Mouse (Mus musculus): ENCODE results near the gene Lix1. TPM values are rescaled to one million over a fixed set of nuclear protein-coding genes. Genes with fewer than 3 reads are reported as not detected.

Lix1 gene
- polyA plus RNA-seq, 1 experiment from 2014 or later, result 50.9 TPM

DNA sequence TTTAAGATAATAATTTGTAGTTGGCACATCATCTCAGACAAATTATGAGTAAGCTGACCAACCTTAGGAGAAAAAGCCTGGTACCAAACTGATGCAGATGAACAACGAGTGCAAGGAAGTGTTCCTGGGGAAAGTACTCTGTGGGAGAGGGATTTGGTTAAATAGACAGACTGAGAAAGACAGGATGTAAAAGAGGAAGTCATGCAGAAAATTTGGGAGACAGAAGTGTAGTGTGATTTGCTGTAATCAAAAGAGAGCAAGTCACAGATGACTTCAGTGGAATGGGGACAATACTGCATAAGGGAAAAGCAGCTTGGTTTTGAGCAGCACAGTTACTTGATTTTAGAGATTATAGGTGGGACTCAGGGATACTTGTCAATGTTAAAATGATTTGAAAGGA, 5.6 kb upstream of the Lix1 start:
- no peak for ATAC-seq (ENCODE audit: insufficient number of reproducible peaks, insufficient read depth, low FRiP score, low TSS enrichment)
- Histone ChIP-seq H3K4me1 (no peaks in the 10 kb centered on the region), H3K9me3 (no peaks in the 10 kb centered on the region), H3K4me2 (replicated peaks) (no peak overlapping the region), H3K27me3 (no peaks in the 10 kb centered on the region), H3K36me3 (peaks cover 7% of the 10 kb centered on the region), H3K9ac (no peak overlapping the region), H3K4me3 (no peak overlapping the region), H3K27ac (no peak overlapping the region)
- WGBS, result 58% methylated on average over 1 of the region's 1 CpGs

DNA sequence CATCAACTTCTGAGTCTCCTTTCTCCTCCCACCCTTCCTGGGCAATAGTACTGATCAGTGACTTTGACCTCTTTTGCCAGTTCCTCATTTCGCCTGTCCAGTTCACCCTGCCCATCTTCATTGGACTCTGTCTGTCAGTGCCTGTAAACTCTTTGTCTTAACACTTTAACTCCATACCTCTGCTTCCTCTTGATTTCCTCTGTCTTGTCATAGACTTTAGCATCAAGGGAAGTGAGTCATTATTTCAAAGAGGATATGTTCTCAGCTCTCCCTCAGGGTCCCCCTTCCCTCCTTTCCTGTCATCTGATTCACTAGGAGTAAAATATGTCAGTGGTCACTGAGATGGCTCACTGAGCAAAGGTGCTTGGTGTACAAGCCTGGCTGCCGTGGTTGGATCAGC, 3.8 kb upstream of the Lix1 start:
- no peak overlapping the region for H3K4me3 ChIP-seq
- no peaks in the 10 kb centered on the region for H3K9me3 ChIP-seq
- no peaks in the 10 kb centered on the region for H3K27me3 ChIP-seq
- no peaks in the 10 kb centered on the region for H3K4me1 ChIP-seq
- no peak for ATAC-seq (ENCODE audit: insufficient number of reproducible peaks, insufficient read depth, low FRiP score, low TSS enrichment)
- no peak overlapping the region for H3K27ac ChIP-seq
- no peak overlapping the region for H3K9ac ChIP-seq
- 80% methylated on average over 2 of the region's 2 CpGs for WGBS
- peaks cover 3% of the 10 kb centered on the region; the same call in 1 of the 2 replicates for H3K36me3 ChIP-seq
- no peak overlapping the region for H3K4me2 ChIP-seq (replicated peaks)

DNA sequence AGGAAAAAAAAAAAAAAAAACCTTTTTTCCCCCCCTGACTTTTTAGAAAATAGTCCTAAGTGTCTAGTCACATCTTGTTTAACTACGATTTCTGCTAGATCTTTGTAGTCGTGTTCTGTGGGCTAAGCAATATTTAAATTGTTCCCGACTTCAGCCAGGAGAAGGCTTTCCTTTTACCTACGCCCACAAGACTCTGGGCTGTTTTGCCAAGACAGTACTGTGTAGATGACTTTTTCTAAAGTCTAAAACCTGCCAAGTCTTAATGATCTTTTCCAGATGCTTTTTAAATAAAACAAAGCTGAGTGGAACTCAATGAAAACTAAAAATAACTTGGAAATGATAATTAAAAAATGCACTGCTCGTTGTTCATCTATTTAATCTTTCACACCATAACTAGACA, 566 bp downstream of the Lix1 start:
- Histone ChIP-seq H3K4me2 (replicated peaks) (peak overlapping the region; percentile 33), H3K9ac (no peak overlapping the region), H3K27ac (peak overlapping the region; percentile 78), H3K27me3 (no peaks in the 10 kb centered on the region), H3K36me3 (no peaks in the 10 kb centered on the region), H3K9me3 (no peaks in the 10 kb centered on the region), H3K4me3 (0 out of 2 replicates have a peak overlapping the region, but pooled peaks have one; percentile 21), H3K4me1 (peaks cover 10% of the 10 kb centered on the region; the same call in 1 of the 2 replicates)
- ATAC-seq (ENCODE audit: insufficient number of reproducible peaks, insufficient read depth, low FRiP score, low TSS enrichment), result 0 out of 2 replicates have a peak, but pooled peaks have one; percentile 49
- WGBS, result 11% methylated on average over 5 of the region's 5 CpGs

DNA sequence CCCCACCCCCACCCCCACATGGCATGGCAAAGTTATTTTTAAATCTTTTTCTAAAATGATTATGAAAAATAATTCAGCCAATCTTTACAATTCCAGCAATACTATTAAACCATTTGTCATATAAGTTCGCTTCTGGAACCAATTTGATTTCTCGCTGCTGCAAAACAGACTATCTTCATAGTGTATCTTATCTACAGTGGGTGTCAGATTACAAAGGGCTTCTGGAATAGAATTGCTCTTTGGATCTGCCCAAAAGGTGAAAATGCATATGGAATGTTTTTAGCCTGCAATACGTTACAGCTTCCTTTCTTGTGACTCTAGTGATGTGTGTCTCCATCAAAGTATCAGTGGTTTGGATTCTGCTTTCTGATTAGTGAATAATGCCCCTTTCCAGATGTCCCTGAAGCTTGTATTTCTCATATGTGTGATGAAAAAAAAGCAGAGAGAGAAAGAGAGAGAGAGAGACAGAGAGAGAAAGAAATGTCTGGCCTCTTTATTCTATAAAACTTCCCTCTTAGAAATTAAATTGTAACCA, 1.2 kb downstream of the Lix1 start:
- no peak for ATAC-seq (ENCODE audit: insufficient number of reproducible peaks, insufficient read depth, low FRiP score, low TSS enrichment)
- H3K4me1 ChIP-seq, result peaks cover 13% of the 10 kb centered on the region; the same call in 1 of the 2 replicates
- 0 out of 2 replicates have a peak overlapping the region, but pooled peaks have one; percentile 63 for H3K27ac ChIP-seq
- no peaks in the 10 kb centered on the region for H3K36me3 ChIP-seq
- H3K4me2 ChIP-seq (replicated peaks), result peak overlapping the region; percentile 29
- WGBS, result 20% methylated on average over 3 of the region's 3 CpGs
- no peak overlapping the region for H3K9ac ChIP-seq
- H3K4me3 ChIP-seq, result 0 out of 2 replicates have a peak overlapping the region, but pooled peaks have one; percentile 4
- H3K27me3 ChIP-seq, result no peaks in the 10 kb centered on the region
- no peaks in the 10 kb centered on the region for H3K9me3 ChIP-seq

DNA sequence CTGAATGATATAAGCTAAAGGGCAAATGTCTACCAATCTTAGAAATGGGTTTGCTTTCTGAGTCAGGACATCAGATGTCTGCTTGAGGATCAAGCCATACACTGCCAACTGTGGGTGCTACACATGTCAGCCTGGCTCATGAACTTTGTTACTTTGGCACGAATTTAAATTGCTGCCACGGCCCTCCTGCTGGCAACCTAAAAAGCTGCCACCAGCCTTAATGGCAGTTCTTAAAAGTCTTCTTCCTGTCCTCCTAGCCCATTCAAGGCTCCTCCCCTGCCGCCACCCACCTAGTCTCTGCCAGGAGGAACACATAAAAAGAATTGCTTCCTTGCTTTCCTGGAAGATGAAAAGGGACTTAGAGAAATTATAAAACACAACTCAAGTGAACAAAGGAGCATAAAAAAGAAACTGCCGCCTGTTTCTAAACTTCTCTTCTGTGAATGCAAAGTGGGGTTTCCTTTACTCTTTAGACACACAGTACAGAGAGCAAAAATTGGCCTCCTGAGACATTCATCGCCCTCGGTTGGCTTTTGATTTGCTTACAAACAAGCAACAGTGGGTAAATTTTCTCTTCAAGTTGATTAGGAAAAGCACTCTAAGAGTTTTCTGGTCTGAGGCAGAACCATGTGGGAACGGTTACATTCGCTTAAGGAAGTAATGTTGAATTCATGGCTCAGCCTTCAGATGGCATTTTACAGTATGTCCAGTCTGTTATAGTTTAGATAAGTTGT, 2.5 kb downstream of the Lix1 start:
- ATAC-seq (ENCODE audit: insufficient number of reproducible peaks, insufficient read depth, low FRiP score, low TSS enrichment), result no peak

DNA sequence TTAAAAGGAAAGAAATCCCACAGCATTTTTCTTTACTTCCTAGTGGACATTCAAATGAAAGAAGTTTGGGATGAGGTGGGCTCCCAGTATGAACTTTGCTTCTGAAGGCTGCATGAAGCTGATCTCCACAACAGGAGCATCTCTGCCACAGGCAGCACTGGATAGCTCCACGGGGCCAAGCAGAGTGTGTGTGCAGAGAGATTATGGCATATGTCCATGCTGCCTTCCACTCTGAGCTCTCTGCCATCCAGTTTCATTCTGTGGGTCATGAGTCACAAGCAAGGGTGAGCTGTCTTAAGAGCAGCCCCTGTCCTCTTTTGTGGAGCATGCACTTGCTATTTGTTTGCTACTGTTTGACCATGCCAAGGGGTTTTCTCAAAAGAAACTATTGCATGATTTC, 3.1 kb downstream of the Lix1 start:
- peaks cover 19% of the 10 kb centered on the region; the same call in 1 of the 2 replicates for H3K4me1 ChIP-seq

More for the DNA sequence above, 2.5 kb downstream of the Lix1 start:
- peak overlapping the region; percentile 29 for H3K4me2 ChIP-seq (replicated peaks)
- H3K27ac ChIP-seq, result peak overlapping the region; percentile 78
- WGBS, result 28% methylated on average over 8 of the region's 8 CpGs
- H3K9me3 ChIP-seq, result no peaks in the 10 kb centered on the region
- peaks cover 19% of the 10 kb centered on the region; the same call in 1 of the 2 replicates for H3K4me1 ChIP-seq
- H3K9ac ChIP-seq, result no peak overlapping the region
- 0 out of 2 replicates have a peak overlapping the region, but pooled peaks have one; percentile 3 for H3K4me3 ChIP-seq
- H3K27me3 ChIP-seq, result no peaks in the 10 kb centered on the region
- H3K36me3 ChIP-seq, result no peaks in the 10 kb centered on the region

DNA sequence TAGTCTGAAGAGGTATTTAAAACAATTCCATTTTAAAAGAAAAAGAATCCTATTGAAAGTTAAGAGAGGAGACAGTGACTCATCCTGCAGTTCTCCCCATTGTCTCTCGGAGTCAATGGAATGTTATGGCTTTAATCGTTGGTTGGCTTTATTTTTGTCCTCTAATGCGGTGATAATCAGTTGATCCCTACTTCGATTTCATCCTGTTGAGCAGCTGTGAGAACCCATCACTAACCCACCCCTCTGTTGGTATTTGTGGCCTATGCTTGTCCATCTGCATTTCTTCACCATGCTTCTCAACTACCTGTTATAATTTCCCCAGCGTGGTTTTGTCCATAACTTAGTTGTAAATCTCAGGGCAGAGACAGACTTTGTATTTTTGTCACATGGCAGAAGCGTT, 5.7 kb downstream of the Lix1 start:
- Histone ChIP-seq H3K4me3 (no peak overlapping the region), H3K4me1 (peaks cover 19% of the 10 kb centered on the region; the same call in 1 of the 2 replicates), H3K9ac (no peak overlapping the region), H3K9me3 (no peaks in the 10 kb centered on the region), H3K27ac (peak overlapping the region; percentile 23; the same call in 1 of the 2 replicates), H3K4me2 (replicated peaks) (no peak overlapping the region), H3K36me3 (no peaks in the 10 kb centered on the region), H3K27me3 (no peaks in the 10 kb centered on the region)
- 48% methylated on average over 6 of the region's 6 CpGs for WGBS
- ATAC-seq (ENCODE audit: insufficient number of reproducible peaks, insufficient read depth, low FRiP score, low TSS enrichment), result no peak

More for the DNA sequence above, 3.1 kb downstream of the Lix1 start:
- Histone ChIP-seq H3K9me3 (no peaks in the 10 kb centered on the region), H3K27ac (peak overlapping the region; percentile 2; the same call in 1 of the 2 replicates), H3K27me3 (no peaks in the 10 kb centered on the region), H3K4me3 (no peak overlapping the region), H3K9ac (no peak overlapping the region), H3K36me3 (no peaks in the 10 kb centered on the region), H3K4me2 (replicated peaks) (no peak overlapping the region)
- no peak for ATAC-seq (ENCODE audit: insufficient number of reproducible peaks, insufficient read depth, low FRiP score, low TSS enrichment)
- WGBS, result 26% methylated on average over 1 of the region's 1 CpGs

DNA sequence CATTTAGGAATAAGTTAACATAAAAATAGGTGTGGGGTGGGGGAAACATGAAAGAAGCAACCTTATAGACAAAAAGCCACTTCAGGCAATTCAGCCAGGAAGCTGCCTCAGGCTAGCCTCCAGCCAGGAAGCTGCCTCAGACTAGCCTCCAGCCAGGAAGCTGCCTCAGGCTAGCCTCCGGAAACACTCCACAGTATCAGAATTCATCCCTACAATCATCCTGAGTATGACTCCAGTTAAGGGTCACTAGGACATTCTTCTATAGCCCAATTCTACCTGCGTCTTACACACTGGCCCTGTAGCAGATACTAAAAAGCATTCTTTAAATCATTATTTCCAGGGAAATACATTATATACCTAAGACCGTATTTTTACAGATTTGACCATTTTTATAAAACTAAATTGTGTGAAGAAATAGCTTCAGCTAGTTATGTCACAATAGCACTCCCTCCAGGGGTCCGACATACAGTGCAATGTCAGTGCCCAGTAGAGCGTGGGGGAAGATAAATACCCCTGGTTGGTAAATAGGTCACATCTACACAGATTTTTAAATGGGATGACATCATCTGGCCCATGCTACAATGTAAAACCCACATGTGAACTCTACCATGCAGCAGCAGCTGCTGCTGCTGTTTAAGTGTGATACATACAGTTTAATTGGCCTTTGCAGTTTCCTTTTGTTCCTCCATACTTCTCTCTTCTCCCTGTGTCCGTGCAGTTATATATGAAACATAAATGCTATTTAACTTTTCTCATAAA, 6.4 kb downstream of the Lix1 start:
- no peaks in the 10 kb centered on the region for H3K9me3 ChIP-seq
- no peaks in the 10 kb centered on the region for H3K36me3 ChIP-seq
- peak; percentile 38; the same call in 1 of the 2 replicates for ATAC-seq (ENCODE audit: insufficient number of reproducible peaks, insufficient read depth, low FRiP score, low TSS enrichment)
- H3K4me3 ChIP-seq, result no peak overlapping the region
- H3K4me2 ChIP-seq (replicated peaks), result no peak overlapping the region
- no peak overlapping the region; the same call in 1 of the 2 replicates for H3K27ac ChIP-seq
- H3K4me1 ChIP-seq, result peaks cover 19% of the 10 kb centered on the region; the same call in 1 of the 2 replicates
- no peak overlapping the region for H3K9ac ChIP-seq
- no peaks in the 10 kb centered on the region for H3K27me3 ChIP-seq
- 57% methylated on average over 6 of the region's 6 CpGs for WGBS

DNA sequence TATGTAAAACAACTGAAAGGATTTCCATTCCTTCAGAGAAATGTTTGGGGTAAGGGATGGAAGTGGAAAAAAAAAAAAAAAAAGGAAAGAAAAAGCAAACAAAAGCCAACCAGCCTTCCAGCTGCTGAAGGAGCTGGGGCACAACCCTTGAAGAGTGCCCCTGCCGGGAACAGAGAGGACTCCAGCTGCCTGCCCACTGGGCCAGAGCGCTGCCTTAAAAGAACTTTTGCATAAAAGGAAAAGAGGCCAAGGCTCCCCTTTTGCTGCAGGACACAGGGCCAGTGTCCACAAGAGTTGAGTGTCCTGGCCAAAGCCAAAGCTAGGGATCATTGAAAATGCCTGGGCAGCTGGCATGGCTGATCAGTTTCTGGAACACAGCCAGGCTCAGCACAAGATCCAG, 7.1 kb downstream of the Lix1 start:
- Histone ChIP-seq H3K9ac (no peak overlapping the region), H3K9me3 (no peaks in the 10 kb centered on the region), H3K36me3 (no peaks in the 10 kb centered on the region), H3K27ac (no peak overlapping the region), H3K4me1 (peaks cover 19% of the 10 kb centered on the region; the same call in 1 of the 2 replicates), H3K4me2 (replicated peaks) (no peak overlapping the region), H3K27me3 (no peaks in the 10 kb centered on the region), H3K4me3 (no peak overlapping the region)
- WGBS, result 15% methylated on average over 2 of the region's 2 CpGs
- ATAC-seq (ENCODE audit: insufficient number of reproducible peaks, insufficient read depth, low FRiP score, low TSS enrichment), result no peak

DNA sequence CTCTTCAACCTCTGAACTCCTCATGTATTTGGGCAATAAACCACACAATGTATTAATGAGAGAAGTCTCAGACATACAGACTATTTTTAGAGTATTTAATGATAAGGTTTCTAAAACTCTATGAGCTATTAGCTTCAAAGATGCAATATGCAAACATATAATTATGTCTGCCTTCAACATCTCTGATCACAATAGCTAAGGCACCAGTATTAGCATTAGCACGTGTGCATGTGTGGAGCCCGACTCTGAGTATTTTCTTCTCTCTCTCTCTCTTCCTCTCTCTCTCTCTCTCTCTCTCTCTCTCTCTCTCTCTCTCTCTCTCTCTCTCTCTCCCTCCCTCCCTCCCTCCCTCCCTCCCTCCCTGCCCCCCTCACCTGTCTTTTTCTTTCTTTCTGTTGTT, 9.0 kb downstream of the Lix1 start:
- no peak overlapping the region for H3K4me3 ChIP-seq
- no peaks in the 10 kb centered on the region for H3K36me3 ChIP-seq
- H3K9ac ChIP-seq, result no peak overlapping the region
- no peak overlapping the region for H3K4me2 ChIP-seq (replicated peaks)
- no peaks in the 10 kb centered on the region for H3K9me3 ChIP-seq
- H3K4me1 ChIP-seq, result peaks cover 9% of the 10 kb centered on the region; the same call in 1 of the 2 replicates
- 68% methylated on average over 2 of the region's 2 CpGs for WGBS
- no peak overlapping the region for H3K27ac ChIP-seq
- no peaks in the 10 kb centered on the region for H3K27me3 ChIP-seq
- no peak for ATAC-seq (ENCODE audit: insufficient number of reproducible peaks, insufficient read depth, low FRiP score, low TSS enrichment)

DNA sequence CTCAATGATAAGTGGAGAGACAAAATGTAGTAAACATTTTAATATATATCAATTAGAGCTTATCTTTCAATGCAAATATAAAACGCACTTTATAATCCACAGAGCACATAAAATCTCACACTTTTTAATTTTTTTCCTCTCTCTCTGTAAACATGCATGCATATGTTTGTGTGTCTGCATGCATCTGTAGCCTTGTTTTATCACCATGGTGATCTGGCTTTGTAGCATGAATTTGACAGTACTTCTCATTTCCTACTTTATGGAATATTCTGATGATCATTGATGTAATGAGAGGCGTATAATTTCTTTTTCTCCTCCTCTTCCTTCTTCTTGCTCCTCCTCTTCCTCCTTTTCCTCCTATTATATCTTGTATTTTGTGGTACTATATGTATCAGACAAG, 9.7 kb downstream of the Lix1 start:
- ATAC-seq (ENCODE audit: insufficient number of reproducible peaks, insufficient read depth, low FRiP score, low TSS enrichment), result no peak
- no peak overlapping the region for H3K9ac ChIP-seq
- WGBS, result 93% methylated on average over 2 of the region's 2 CpGs

More for the DNA sequence above, 9.7 kb downstream of the Lix1 start:
- Histone ChIP-seq H3K27ac (no peak overlapping the region), H3K9me3 (no peaks in the 10 kb centered on the region), H3K27me3 (no peaks in the 10 kb centered on the region), H3K4me3 (no peak overlapping the region), H3K36me3 (no peaks in the 10 kb centered on the region), H3K4me2 (replicated peaks) (no peak overlapping the region), H3K4me1 (peaks cover 9% of the 10 kb centered on the region; the same call in 1 of the 2 replicates)
